Mouse (Mus musculus) bone marrow, adult 2 months (tissue): ENCODE measurements at regions not wholly inside any gene's neighbourhood (a gene's known extent, or its start where the extent isn't known, plus 50 kb on each side); places are given as distances from the start of the nearest gene placed in this dataset.

ENCODE experiments used
- CTCF ChIP-seq: fragments of 200-500 bp; IDR thresholded peaks from 2 replicates; pipeline ENCODE4 v1.5.1; 2011; ENCODE audit warnings: low read length, control low read depth; ENCODE audit not compliant: control insufficient read depth, insufficient read depth
- POLR2A ChIP-seq: fragments of 200-500 bp; IDR thresholded peaks from 2 replicates; pipeline ENCODE4 v1.6.1; 2011; ENCODE audit warnings: low read depth, mild to moderate bottlenecking, control low read depth, low read length, borderline replicate concordance; ENCODE audit not compliant: control insufficient read depth

DNA sequence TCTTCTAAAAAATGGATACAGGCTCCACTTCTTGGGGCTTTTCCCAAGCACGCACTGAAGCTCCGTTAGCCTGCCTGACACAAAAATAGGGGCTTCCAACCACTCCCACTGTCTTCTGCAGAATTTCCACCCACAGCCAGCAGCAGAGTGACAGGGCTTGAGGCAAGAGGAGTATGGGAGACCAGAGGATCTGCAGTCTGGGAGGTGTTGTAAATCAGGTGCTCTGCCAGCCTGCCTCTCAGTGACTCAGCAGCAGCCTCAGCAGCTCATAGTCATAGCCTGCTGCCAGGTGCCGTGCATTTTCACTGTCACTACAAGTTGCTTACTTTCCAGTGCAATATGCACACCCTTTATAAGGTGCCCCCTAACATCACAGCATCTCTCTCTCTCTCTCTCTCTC is 261.4 kb upstream of the Tsc22d2 start:
- TF ChIP-seq CTCF: no peak
- no peak for TF ChIP-seq POLR2A
